Mouse (Mus musculus): Measurements from ENCODE around the gene Ptges3l.

DNA sequence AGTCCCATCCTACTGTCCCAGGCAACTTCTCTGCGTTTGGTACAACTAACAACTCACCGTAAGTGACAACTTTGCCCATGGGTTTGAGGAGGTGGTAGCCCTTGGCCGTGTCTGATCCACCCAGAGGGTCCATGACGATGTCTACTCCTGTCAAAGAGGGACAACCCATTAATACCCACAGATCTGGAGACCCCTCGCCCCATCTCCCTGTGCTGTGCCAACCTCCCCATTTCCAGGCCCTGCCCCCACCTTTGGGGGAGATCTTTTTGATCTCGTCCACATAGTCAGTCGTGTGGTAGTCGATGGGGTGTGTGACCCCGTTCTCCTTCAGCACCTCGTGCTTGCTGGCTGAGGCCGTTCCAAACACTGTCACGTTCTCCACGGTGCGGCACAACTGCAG, 37.0 kb upstream of the Ptges3l start:
- TF ChIP-seq CTCF (IDR thresholded peaks at IDR 0.05; ENCODE audit: insufficient read depth, low read length), result no peak
- no peak for TF ChIP-seq POLR2A (IDR thresholded peaks at IDR 0.05; ENCODE audit: borderline replicate concordance, extremely low read depth, low read depth, low read length)

All from lung, adult 2 months (tissue).